Mouse (Mus musculus): ENCODE data around the gene Dst.

Dst gene

GRCm38 (mm10) chr1:33991067-33991466 is 83.0 kb downstream of the Dst start:
- DNase-seq = no peak

DNA sequence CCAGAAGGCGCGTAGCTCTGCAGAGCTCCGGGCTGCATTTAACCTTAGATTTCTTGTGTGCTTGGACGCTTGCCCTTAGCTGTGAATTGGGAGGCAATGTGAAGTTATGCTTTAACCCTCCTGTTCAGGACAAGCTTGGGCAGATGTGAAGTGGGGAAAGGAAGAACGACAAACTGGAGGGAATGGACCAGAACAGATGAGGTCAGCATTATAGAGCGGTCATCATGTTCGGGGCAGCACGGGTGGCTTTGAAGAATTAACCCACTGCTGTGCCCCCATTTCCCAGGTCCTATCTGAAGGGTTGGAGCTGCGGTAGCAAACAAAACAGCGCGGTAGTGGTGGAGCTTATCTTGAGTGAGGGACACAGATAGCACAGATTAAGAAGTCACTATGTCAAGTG is 84.8 kb downstream of the Dst start:
- DNase-seq = no peak

DNA sequence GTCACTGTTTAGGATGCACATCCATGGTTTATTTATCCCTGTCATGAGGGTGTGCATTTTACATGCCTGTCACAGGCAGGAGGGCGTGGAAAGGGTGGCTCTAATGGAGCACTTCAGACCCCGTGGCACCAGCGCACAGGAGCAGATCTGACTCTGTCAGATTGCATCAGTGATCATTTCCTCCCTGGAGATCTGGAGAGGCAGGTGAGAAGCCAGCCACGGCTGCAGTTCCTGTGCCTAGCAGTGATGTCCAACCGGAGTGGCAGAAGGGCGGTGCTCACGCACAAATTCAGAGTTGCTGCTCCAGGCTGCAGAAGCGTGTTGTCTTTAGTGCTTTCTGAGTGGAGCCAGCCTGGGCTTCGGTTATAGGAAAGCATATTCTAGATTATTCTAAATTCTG is 86.2 kb downstream of the Dst start:
- DNase-seq = peak; percentile 10

- no peak for DNase-seq
Observed at GRCm38 (mm10) chr1:33995386-33995785, 87.4 kb downstream of the Dst start.

DNA sequence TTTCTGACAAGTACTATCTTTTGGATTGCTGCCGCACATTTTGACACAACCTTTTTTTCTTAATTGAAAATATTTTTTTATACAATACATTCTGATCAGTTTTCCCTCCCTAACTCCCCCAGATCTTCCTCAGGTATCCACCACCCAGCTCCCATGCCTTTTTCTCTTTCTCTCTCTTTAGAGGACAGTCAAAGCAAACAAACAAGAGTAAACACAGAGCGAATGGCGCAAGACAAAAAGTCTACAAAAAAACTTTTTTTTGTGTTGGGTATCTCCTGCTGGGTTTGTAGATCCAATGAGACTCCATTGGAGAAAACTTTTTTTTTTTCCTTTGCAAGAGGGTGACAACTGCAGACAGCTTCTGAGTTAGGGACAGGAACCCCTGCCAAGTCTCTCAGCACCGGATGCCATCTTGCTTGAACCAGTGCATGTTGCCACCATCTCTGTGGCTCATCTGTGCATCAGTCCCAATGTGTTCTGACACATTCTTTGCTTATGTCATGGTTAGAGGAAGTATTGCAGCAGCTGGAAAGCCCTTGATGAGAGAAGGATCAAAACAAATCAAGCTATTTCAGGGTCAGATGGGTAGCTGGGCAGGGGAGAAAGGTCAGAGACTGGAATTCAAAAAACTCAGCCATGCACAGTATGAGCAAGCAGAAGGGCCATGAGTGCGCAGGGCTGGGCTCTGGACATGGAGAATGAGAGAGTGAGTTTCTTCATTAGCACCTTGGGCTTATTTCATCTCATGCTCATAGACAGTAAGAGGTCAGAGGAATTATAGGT is 88.3 kb downstream of the Dst start:
- DNase-seq = no peak

- no peak for DNase-seq
Observed at GRCm38 (mm10) chr1:34002321-34002720, 94.3 kb downstream of the Dst start.

DNA sequence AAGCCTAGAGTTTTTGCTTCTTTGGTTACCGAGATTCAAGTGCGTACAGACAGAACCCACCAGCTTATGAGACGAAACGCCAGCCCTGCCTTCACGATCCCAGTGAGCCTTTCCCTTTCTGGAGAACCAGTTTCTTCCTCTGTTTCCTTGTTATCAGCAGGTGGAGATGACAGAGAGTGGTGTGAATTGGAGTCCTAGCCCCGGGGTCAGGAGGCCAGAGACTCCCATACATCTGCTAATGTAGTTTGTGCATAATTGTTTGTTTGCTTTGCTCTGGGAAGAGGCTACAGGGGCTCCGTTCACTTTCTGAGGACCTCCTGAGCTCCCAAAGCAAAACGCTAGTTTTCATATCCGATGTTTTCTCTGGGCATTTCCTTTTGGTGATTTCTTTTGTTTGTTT is 94.9 kb downstream of the Dst start:
- no peak for DNase-seq

- DNase-seq = no peak
Observed at GRCm38 (mm10) chr1:34005238-34005725, 97.3 kb downstream of the Dst start.

GRCm38 (mm10) chr1:34005726-34006638 is 98.0 kb downstream of the Dst start:
- DNase-seq = peak; percentile 41

GRCm38 (mm10) chr1:34006828-34007361 is 98.9 kb downstream of the Dst start:
- no peak for DNase-seq

DNA sequence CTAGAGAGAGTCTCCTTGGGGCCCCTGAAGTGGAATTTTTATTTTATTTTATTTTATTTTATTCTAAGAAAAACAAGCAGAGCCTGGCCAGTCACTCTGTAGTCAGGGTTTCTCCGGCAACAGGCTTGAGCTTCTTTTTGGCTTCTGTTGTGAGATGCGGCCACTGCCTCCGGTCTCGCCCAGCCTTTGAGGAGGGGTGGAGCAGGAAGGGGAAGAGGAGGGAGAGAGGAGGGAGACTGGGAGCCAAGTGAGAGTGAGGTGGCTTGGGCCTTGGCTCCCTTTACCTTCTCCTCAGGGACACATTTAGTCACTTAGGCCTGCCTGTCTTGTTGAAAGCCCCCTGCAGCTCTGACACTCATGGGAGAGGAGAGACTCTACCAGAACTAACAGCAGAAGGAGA is 99.4 kb downstream of the Dst start:
- no peak for DNase-seq

DNA sequence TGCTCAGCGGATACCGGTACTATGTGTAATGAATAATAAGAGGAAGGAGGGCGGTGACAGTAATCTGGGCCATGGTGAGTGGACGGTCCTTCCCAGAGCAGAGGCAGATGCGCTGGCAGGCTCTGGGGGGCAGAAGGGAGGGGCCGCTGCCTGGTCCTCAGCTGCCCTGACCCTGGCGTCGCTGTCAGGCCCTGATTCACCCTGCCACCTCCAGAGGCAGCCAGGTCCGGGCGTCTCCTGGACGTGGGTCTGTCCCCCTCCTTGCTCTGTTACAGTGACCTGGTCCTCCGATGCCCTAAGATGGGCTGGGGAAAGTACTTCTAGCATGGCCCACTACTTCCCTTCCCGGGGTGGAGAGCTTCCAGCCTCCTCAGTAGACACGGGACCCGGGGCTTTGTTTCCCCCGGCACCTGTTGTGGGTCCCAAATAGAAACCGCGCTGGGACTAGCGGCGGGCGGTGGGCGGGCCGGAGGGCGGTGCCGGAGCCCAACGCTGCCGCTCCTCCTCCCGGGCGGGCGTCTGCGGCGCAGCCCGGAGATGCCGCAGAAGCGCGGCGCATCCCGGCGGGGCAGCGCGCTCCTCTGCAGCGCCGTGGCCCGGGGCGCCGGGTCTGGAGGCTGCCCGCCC is 103.1 kb downstream of the Dst start:
- peak; percentile 76 for DNase-seq

DNA sequence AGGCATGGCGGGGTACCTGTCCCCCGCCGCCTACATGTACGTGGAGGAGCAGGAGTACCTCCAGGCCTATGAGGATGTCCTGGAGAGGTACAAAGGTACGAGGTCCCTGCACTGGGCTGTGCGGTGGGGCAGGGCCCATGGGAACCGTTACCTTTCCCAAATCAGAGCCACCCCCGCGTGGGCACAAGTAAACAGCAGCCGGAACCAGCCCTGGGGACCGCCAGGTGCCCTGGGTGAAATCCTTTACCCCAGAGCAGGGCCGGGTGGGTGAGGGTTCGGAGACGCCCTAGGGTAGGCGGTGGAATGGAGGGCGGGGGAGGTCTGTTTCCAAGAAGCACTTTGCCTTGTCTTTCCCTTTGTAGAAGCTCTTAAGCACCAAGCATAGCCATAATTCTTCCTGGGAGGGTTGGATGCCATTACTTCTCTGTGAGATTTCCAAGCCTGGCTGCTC is 103.8 kb downstream of the Dst start:
- DNase-seq = peak; percentile 8

DNA sequence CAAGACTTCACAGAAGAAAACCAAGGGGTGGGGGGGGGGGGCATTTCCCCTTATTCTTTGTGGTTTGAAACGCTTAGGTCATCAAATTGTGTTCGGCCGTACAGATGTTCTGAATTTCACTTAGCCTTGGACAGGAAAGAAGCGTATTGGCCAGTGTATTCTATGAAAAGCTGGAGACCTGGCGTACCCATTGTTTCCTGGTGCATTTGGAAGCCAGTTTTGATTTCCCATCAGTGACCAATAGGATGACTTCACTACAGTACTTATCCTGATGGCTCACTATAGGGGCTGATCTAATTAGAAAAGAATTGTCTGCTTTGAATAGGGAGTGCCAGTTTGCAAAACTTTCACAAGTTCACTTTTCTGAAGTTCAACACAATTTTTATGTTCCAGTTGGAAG is 105.5 kb downstream of the Dst start:
- no peak for DNase-seq

DNA sequence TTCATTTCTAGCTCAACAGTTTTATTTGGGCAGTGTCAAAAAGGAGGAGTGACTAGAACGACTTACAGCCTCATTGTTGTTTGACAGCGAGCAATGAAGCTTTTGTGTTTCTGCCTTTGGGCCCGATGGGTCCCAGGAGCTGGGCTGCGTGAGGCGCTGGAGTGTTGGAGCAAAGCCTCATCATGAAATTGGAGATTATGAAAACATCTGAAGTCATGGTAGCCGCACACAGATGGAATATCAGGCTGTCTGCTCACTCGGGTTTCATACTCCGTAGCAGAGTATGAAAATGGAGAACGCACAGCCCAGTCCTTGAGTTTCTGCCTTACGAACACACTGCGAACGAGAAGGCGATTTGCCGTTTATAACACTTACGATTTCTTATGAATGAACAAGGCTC is 108.8 kb downstream of the Dst start:
- no peak for DNase-seq

- DNase-seq = no peak
Observed at GRCm38 (mm10) chr1:34017323-34017722, 109.3 kb downstream of the Dst start.

GRCm38 (mm10) chr1:34020599-34020998 is 112.6 kb downstream of the Dst start:
- DNase-seq = no peak

DNA sequence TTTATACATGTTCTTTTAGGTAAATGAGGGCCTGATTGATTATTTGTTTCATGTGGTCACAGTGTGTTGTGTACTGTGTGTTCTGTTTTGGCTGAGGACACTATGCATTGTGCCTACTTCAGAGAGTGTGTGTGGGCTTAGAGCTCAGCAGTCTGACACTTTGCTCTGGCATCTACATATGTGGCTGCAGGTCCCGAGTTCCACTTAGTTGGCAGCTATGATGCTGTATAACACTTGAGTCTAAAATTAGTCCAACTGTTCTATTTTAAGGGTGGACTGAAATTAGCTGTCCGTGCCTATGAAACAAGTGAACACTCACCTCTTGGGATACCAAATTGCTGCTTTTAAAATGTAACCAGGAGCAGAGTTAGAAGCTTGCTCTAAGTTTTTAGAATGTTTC is 113.5 kb downstream of the Dst start:
- no peak for DNase-seq

DNA sequence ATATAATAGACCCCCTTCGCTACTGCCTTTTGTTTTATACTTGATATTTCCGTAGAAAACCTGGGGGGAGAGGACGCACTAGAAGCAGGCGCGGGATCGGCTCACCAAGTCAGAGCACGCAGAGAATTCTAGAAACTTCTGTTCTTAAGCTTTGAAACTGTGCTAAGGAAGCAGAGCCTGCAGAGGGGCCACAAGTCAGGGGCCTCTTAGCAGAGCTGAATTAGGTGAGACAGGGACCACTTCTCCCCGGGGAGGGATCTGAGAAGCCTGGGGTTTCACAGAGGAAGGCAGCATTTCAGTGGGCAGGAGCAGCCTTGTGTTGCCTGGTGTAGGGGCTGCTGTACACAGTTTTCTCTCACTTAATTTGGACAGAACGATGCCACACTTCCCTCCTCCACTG is 115.1 kb downstream of the Dst start:
- DNase-seq = no peak

DNA sequence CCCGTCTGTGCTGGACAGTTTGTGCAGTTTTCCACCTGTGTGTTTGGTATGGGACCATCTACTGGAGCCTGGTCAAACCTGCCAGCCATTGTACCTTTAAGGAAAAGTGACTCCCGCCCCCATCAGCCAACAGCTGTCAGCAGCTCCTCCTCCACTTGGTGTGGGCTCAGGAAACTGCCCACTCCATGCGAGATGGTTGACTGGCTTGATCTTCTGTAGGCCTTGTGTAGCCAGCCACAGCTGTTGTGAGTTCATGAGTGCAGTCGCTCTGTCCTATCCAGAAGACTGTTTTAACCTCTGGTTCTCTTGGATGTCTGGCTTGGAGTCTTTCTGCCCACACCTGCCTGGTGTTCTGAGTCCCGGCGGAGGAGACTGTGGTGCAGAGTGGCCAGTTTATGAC is 117.9 kb downstream of the Dst start:
- DNase-seq = no peak

DNA sequence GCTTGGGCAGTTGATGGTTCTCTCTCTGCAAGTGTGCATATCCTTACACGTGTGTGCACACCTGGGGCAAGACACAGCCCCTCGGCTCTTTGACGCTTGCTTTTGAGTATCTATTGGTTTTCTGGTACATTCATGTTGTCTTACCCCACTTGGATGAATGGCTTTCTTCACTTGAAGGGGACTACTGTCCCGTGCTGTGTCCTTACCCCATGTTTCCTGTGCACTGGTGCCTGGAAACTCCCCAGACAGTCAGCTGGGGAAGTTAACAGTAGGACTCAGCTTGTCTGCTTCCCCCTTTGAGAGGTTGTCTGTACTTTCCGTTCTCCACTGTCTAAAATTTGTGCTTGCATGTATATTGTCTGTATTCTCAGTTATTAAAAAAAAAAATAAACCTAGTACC is 120.7 kb downstream of the Dst start:
- no peak for DNase-seq

DNA sequence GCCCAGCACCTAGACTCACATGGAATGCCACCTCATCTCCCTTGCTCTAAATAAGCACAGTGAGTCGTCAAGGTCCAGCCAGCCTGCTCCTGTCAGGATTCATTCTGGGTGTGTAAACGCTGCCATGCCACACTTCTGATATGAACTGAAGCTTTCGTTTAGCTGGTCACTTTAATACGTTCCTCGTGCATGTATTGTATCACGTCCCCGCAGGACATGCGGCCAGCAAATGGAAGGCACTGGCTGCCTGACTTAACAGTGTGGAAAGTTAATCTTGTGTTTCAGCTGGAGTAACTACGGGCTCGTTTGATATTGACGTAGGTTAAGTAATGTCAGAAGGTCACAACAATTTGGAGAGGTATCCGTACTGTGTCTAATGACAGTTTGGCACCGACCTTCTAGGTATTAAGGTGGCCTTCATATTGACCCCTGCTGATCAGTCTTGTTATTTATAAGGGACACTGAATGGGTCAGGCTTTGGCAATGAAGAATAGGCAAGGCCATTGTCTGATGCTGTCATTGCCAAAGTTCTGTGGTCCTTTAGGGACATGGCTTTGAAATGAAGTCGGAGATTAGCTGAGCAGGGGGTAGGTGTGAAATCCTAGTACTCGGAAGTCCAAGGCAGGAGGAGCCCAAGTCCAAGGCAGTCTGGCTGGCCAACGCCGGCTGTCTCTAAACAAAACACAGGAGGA is 122.5 kb downstream of the Dst start:
- no peak for DNase-seq

GRCm38 (mm10) chr1:34033052-34033451 is 125.0 kb downstream of the Dst start:
- no peak for DNase-seq
